Mouse (Mus musculus): ENCODE measurements around the gene Ikbip.

GRCm38 (mm10) chr10:91076667-91077066 lies 6.1 kb upstream of the Ikbip start:
- TF ChIP-seq ZC3H11A (IDR thresholded peaks at IDR 0.05; ENCODE audit: borderline replicate concordance, low read depth, low read length) (no peak), MAFK (IDR thresholded peaks at IDR 0.05; ENCODE audit: insufficient read depth, low read depth, low read length) (no peak), HCFC1 (IDR thresholded peaks at IDR 0.05; ENCODE audit: borderline replicate concordance, insufficient read depth, low read length) (no peak), CHD2 (IDR thresholded peaks at IDR 0.05; ENCODE audit: low read depth, low read length) (no peak), ZNF384 (IDR thresholded peaks at IDR 0.05; ENCODE audit: low read depth, low read length) (no peak)

Measured in ES-E14 (cell line).